ENCODE assay signal across 17 mouse cellular contexts in genomic region chr13:73091886-73092285, GRCm38 (mm10).
A peak's percentile ranks its signal among the peaks of the same experiment; 100 is the strongest.
DNase-seq lines count a peak whose midpoint lies in the region; ATAC-seq and TF ChIP-seq lines count a peak whose summit lies in the region.
"Had no signal": no experiment of that assay in that cellular context is flagged by ENCODE, and none has a peak within 500 bp of the region (broad histone marks: within the 10 kb centered on the region; RNA-seq: fewer than 3 reads in every experiment).

No protein-coding gene starts in this region.

- no peaks in the 10 kb centered on the region for H3K36me3 ChIP-seq in forebrain, postnatal 0 days (ENCODE audit: insufficient read depth)
- no peaks in the 10 kb centered on the region for H3K36me3 ChIP-seq in forebrain, embryonic 10.5 days (replicated peaks)
- no peaks in the 10 kb centered on the region for H3K36me3 ChIP-seq in E14TG2a.4 (ENCODE audit: insufficient read depth, low read length)
- H3K36me3 ChIP-seq: hindbrain, embryonic 10.5 days; midbrain, embryonic 13.5 days; stomach, embryonic 15.5 days had no signal

- H3K27me3 ChIP-seq in forebrain, postnatal 0 days (ENCODE audit: insufficient read depth, low read length): no peaks in the 10 kb centered on the region
- H3K27me3 ChIP-seq in forebrain, embryonic 10.5 days (ENCODE audit: poor library complexity, severe bottlenecking): no peaks in the 10 kb centered on the region
- peaks cover 8% of the 10 kb centered on the region; the same call in 1 of the 2 replicates for H3K27me3 ChIP-seq in E14TG2a.4 (ENCODE audit: insufficient read depth, low read length)
- H3K27me3 ChIP-seq: stomach, embryonic 15.5 days had no signal

- no peak for DNase-seq in forebrain, postnatal 0 days
- DNase-seq in forebrain, embryonic 10.5 days (ENCODE audit: extremely low spot score, low spot score): no peak
- DNase-seq in layer of hippocampus, adult 2 months (ENCODE audit: low spot score in 2 of 2): no peak
- no peak for DNase-seq in layer of hippocampus, adult 9-11 months
- DNase-seq in brain, embryonic 14.5 days (ENCODE audit: low read depth): no peak
- no peak for DNase-seq in cerebellum, postnatal 10 days
- DNase-seq in spleen, postnatal 14 days (ENCODE audit: low spot score in 2 of 2): no peak
- DNase-seq: cerebellum, adult 11-12 months; kidney, adult 11 months; kidney, postnatal 10 days; lung, postnatal 36 days; spleen, adult 18-20 months had no signal

- no peak overlapping the region for H3K4me2 ChIP-seq in forebrain, postnatal 0 days (ENCODE audit: low read depth)
- H3K4me2 ChIP-seq: forebrain, embryonic 13.5 days; midbrain, embryonic 13.5 days; stomach, embryonic 15.5 days had no signal

- no peak overlapping the region for H3K4me3 ChIP-seq in forebrain, postnatal 0 days (ENCODE audit: low read depth, low read length)
- no peak overlapping the region for H3K4me3 ChIP-seq in forebrain, embryonic 10.5 days
- no peak overlapping the region for H3K4me3 ChIP-seq in layer of hippocampus, adult 2 months
- no peak overlapping the region for H3K4me3 ChIP-seq in E14TG2a.4 (replicated peaks; ENCODE audit: low read length)
- H3K4me3 ChIP-seq: forebrain, embryonic 13.5 days; hindbrain, embryonic 10.5 days; midbrain, embryonic 13.5 days; stomach, embryonic 15.5 days had no signal

- no peak for TF ChIP-seq POLR2A in brain, embryonic 14.5 days (IDR thresholded peaks at IDR 0.05; ENCODE audit: borderline replicate concordance, extremely low read depth, insufficient read depth, insufficient read length, poor library complexity, severe bottlenecking)

- TF ChIP-seq CTCF in forebrain, postnatal 0 days (IDR thresholded peaks at IDR 0.05; ENCODE audit: low read depth): peak; percentile 26
- peak; percentile 61 for TF ChIP-seq CTCF in layer of hippocampus, adult 2 months (conservative IDR thresholded peaks at IDR 0.05)
- peak; percentile 28; the same call in 1 of the 2 replicates for TF ChIP-seq CTCF in E14TG2a.4 (conservative IDR thresholded peaks at IDR 0.05; ENCODE audit: low read length)
- peak; percentile 25; the same call in 1 of the 2 replicates for TF ChIP-seq CTCF in brain, embryonic 14.5 days (IDR thresholded peaks at IDR 0.05; ENCODE audit: borderline replicate concordance, extremely low read depth, insufficient read depth, insufficient read length)

- H3K9ac ChIP-seq in forebrain, postnatal 0 days: no peak overlapping the region
- H3K9ac ChIP-seq: forebrain, embryonic 13.5 days; midbrain, embryonic 13.5 days; stomach, embryonic 15.5 days had no signal

- no peaks in the 10 kb centered on the region for H3K9me3 ChIP-seq in forebrain, postnatal 0 days (ENCODE audit: low read length)
- no peaks in the 10 kb centered on the region for H3K9me3 ChIP-seq in forebrain, embryonic 10.5 days
- H3K9me3 ChIP-seq in E14TG2a.4 (ENCODE audit: low read length): no peaks in the 10 kb centered on the region
- H3K9me3 ChIP-seq: forebrain, embryonic 13.5 days; hindbrain, embryonic 10.5 days; midbrain, embryonic 13.5 days; stomach, embryonic 15.5 days had no signal

- no peak for ATAC-seq in forebrain, postnatal 0 days
- ATAC-seq: forebrain, embryonic 13.5 days; midbrain, embryonic 13.5 days had no signal

- H3K4me1 ChIP-seq in forebrain, postnatal 0 days (ENCODE audit: insufficient read depth): no peaks in the 10 kb centered on the region
- no peaks in the 10 kb centered on the region for H3K4me1 ChIP-seq in forebrain, embryonic 10.5 days
- no peaks in the 10 kb centered on the region for H3K4me1 ChIP-seq in E14TG2a.4 (replicated peaks; ENCODE audit: low read depth, low read length)
- H3K4me1 ChIP-seq: forebrain, embryonic 13.5 days; hindbrain, embryonic 10.5 days; stomach, embryonic 15.5 days had no signal

- H3K27ac ChIP-seq in forebrain, postnatal 0 days (ENCODE audit: low read depth, low read length): no peak overlapping the region
- H3K27ac ChIP-seq in forebrain, embryonic 10.5 days: no peak overlapping the region
- no peak overlapping the region for H3K27ac ChIP-seq in layer of hippocampus, adult 2 months
- H3K27ac ChIP-seq: forebrain, embryonic 13.5 days; hindbrain, embryonic 10.5 days; midbrain, embryonic 13.5 days; stomach, embryonic 15.5 days had no signal

- 50% methylated on average over 3 of the region's 3 CpGs for WGBS in forebrain, postnatal 0 days
- WGBS in forebrain, embryonic 10.5 days: 59% methylated on average over 3 of the region's 3 CpGs
